Mouse (Mus musculus) olfactory bulb, adult 2 months (tissue): ENCODE measurements around the gene Rps16.
"Not testable (repeated sequence)": the region's sequence is repeated elsewhere in the genome, so short reads cannot be mapped to it uniquely, and the experiment has no call there.

Source experiments
- CTCF ChIP-seq: fragments of 200-500 bp; IDR thresholded peaks from 2 replicates; pipeline ENCODE4 v1.5.1; 2012; ENCODE audit warnings: low read depth, mild to moderate bottlenecking, low read length, moderate library complexity; ENCODE audit not compliant: insufficient read depth
- POLR2A ChIP-seq: fragments of 200-500 bp; IDR thresholded peaks from 2 replicates; pipeline ENCODE4 v1.6.1; 2012; ENCODE audit warnings: mild to moderate bottlenecking, low read depth, low read length, moderate library complexity; ENCODE audit not compliant: insufficient read depth

DNA sequence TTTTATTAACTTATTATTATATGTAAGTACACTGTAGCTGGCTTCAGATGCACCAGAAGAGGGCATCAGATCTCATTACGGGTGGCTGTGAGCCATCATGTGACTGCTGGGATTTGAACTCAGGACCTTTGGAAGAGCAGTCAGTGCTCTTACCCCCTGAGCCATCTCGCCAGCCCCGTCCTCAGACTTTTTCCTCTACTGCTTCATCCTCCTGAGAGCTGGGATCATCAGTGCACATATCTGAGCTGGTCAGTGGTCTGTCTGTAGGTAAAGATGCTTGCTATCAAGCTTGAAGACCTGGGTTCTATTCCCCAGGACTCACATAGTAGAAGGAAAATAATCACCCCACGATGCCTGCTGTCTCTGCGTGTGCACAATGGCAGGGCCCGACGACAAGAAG lies 36.9 kb downstream of the Rps16 start:
- not testable (repeated sequence) for TF ChIP-seq POLR2A, CTCF
